Mouse (Mus musculus) small intestine, adult 2 months (tissue): ENCODE results near the gene Ccdc88c.

Experiments used
- CTCF ChIP-seq: fragments of 200-500 bp; IDR thresholded peaks from 2 replicates; pipeline ENCODE4 v1.5.1; 2012; ENCODE audit warnings: low read depth, mild to moderate bottlenecking, control low read depth, inconsistent platforms, low read length, moderate library complexity, mixed read lengths; ENCODE audit not compliant: insufficient replicate concordance, insufficient read length; ENCODE audit errors: extremely low read depth
- POLR2A ChIP-seq: fragments of 200-500 bp; IDR thresholded peaks from 2 replicates; pipeline ENCODE4 v1.6.1; 2012; ENCODE audit warnings: low read depth, mild to moderate bottlenecking, control low read depth, inconsistent platforms, low read length, moderate library complexity

- TF ChIP-seq CTCF (peak; percentile 98), POLR2A (no peak; the same call in 1 of the 2 replicates)
Observed at GRCm38 (mm10) chr12:101028954-101029731, at the start of gene Ccdc88c.
